Mouse (Mus musculus): ENCODE data around the gene Tiam2. TPM values are rescaled to one million over a fixed set of nuclear protein-coding genes. Genes with fewer than 3 reads are reported as not detected.

Gene Tiam2
- polyA plus RNA-seq, 1 experiment from 2014 or later: 4.7 TPM

- Histone ChIP-seq H3K9ac (ENCODE audit: low read length) (no peak overlapping the region), H3K4me3 (replicated peaks; ENCODE audit: low read length) (no peak overlapping the region), H3K4me1 (ENCODE audit: control insufficient read depth, insufficient read depth, low read length) (peaks cover 9% of the 10 kb centered on the region; the same call in 1 of the 2 replicates), H3K4me2 (ENCODE audit: low read depth, low read length) (no peak overlapping the region), H3K36me3 (ENCODE audit: control insufficient read depth, insufficient read depth, low read length) (no peaks in the 10 kb centered on the region), H3K27ac (ENCODE audit: low read length) (no peak overlapping the region), H3K9me3 (replicated peaks; ENCODE audit: control insufficient read depth, low read length) (no peaks in the 10 kb centered on the region), H3K27me3 (ENCODE audit: control insufficient read depth, insufficient read depth, low read length) (no peaks in the 10 kb centered on the region)
- 68% methylated on average over 12 of the region's 12 CpGs for WGBS
- no peak for ATAC-seq (ENCODE audit: insufficient read depth, low FRiP score)
Measured at GRCm38 (mm10) chr17:3396881-3397281, 70.5 kb downstream of the Tiam2 start.

GRCm38 (mm10) chr17:3397836-3398235, 71.5 kb downstream of the Tiam2 start:
- Histone ChIP-seq H3K4me1 (ENCODE audit: control insufficient read depth, insufficient read depth, low read length) (peaks cover 9% of the 10 kb centered on the region; the same call in 1 of the 2 replicates), H3K4me2 (ENCODE audit: low read depth, low read length) (no peak overlapping the region), H3K9ac (ENCODE audit: low read length) (no peak overlapping the region), H3K27me3 (ENCODE audit: control insufficient read depth, insufficient read depth, low read length) (no peaks in the 10 kb centered on the region), H3K27ac (ENCODE audit: low read length) (no peak overlapping the region), H3K9me3 (replicated peaks; ENCODE audit: control insufficient read depth, low read length) (no peaks in the 10 kb centered on the region), H3K36me3 (ENCODE audit: control insufficient read depth, insufficient read depth, low read length) (no peaks in the 10 kb centered on the region), H3K4me3 (replicated peaks; ENCODE audit: low read length) (no peak overlapping the region)
- no peak for ATAC-seq (ENCODE audit: insufficient read depth, low FRiP score)
- 47% methylated on average over 5 of the region's 5 CpGs for WGBS

- H3K27ac ChIP-seq (ENCODE audit: low read length): no peak overlapping the region
- no peaks in the 10 kb centered on the region for H3K36me3 ChIP-seq (ENCODE audit: control insufficient read depth, insufficient read depth, low read length)
- H3K4me2 ChIP-seq (ENCODE audit: low read depth, low read length): no peak overlapping the region
- H3K27me3 ChIP-seq (ENCODE audit: control insufficient read depth, insufficient read depth, low read length): no peaks in the 10 kb centered on the region
- no peak overlapping the region for H3K9ac ChIP-seq (ENCODE audit: low read length)
- H3K9me3 ChIP-seq (replicated peaks; ENCODE audit: control insufficient read depth, low read length): no peaks in the 10 kb centered on the region
- no peak overlapping the region for H3K4me3 ChIP-seq (replicated peaks; ENCODE audit: low read length)
- no peaks in the 10 kb centered on the region for H3K4me1 ChIP-seq (ENCODE audit: control insufficient read depth, insufficient read depth, low read length)
- ATAC-seq (ENCODE audit: insufficient read depth, low FRiP score): no peak
- 74% methylated on average over 9 of the region's 9 CpGs for WGBS
Measured at GRCm38 (mm10) chr17:3405350-3406073, 79.1 kb downstream of the Tiam2 start.

DNA sequence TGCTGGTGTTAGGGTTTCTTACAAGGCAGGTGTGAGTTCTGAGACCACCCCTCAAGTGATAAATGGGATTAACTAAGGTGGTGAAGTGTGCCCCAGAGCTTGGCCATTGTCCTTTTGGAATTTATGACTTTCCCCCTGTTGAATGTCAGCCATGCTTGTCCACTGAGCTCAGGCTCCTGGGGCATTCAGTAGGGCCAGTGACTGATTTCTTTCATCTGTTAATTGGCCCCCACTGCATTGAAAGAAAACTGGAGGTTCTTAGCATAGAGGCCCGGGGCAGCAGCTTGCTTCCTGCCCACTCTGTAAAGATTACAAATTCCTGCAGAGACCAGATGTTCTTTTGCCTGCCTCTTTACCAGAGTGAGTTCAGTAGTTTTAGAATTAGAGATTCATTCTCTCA, 80.7 kb downstream of the Tiam2 start:
- Histone ChIP-seq H3K4me3 (replicated peaks; ENCODE audit: low read length) (no peak overlapping the region), H3K4me1 (ENCODE audit: control insufficient read depth, insufficient read depth, low read length) (no peaks in the 10 kb centered on the region), H3K4me2 (ENCODE audit: low read depth, low read length) (no peak overlapping the region), H3K27me3 (ENCODE audit: control insufficient read depth, insufficient read depth, low read length) (no peaks in the 10 kb centered on the region), H3K9me3 (replicated peaks; ENCODE audit: control insufficient read depth, low read length) (no peaks in the 10 kb centered on the region), H3K36me3 (ENCODE audit: control insufficient read depth, insufficient read depth, low read length) (no peaks in the 10 kb centered on the region), H3K27ac (ENCODE audit: low read length) (no peak overlapping the region), H3K9ac (ENCODE audit: low read length) (no peak overlapping the region)
- 15% methylated on average over 1 of the region's 1 CpGs for WGBS
- ATAC-seq (ENCODE audit: insufficient read depth, low FRiP score): no peak

DNA sequence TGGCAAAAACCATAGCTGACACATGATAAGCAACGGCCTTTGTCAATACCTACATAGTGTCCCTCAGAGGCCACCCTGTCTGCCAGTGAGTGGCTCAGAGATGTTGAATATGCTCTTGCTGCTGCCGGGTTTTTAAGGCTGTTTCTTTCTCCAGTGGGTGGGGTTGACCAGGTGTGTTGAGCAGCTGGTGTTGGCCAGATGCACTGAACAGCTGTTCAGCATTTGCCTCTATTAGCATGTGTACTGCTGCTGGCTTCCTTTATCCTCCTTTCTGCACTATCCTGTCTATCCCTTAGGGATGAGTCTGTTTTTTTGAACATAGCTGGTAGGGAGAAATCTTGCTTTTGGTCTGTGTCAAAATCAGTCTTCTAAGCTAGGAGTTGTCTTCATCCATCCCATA, 83.9 kb downstream of the Tiam2 start:
- Histone ChIP-seq H3K9ac (ENCODE audit: low read length) (no peak overlapping the region), H3K4me2 (ENCODE audit: low read depth, low read length) (no peak overlapping the region), H3K4me1 (ENCODE audit: control insufficient read depth, insufficient read depth, low read length) (no peaks in the 10 kb centered on the region), H3K27me3 (ENCODE audit: control insufficient read depth, insufficient read depth, low read length) (no peaks in the 10 kb centered on the region), H3K36me3 (ENCODE audit: control insufficient read depth, insufficient read depth, low read length) (no peaks in the 10 kb centered on the region), H3K27ac (ENCODE audit: low read length) (no peak overlapping the region), H3K4me3 (replicated peaks; ENCODE audit: low read length) (no peak overlapping the region), H3K9me3 (replicated peaks; ENCODE audit: control insufficient read depth, low read length) (no peaks in the 10 kb centered on the region)
- 69% methylated on average over 2 of the region's 2 CpGs for WGBS
- ATAC-seq (ENCODE audit: insufficient read depth, low FRiP score): no peak

GRCm38 (mm10) chr17:3412771-3413170, 86.4 kb downstream of the Tiam2 start:
- ATAC-seq (ENCODE audit: insufficient read depth, low FRiP score): no peak
- Histone ChIP-seq H3K9me3 (replicated peaks; ENCODE audit: control insufficient read depth, low read length) (no peaks in the 10 kb centered on the region), H3K36me3 (ENCODE audit: control insufficient read depth, insufficient read depth, low read length) (no peaks in the 10 kb centered on the region), H3K4me3 (replicated peaks; ENCODE audit: low read length) (no peak overlapping the region), H3K4me1 (ENCODE audit: control insufficient read depth, insufficient read depth, low read length) (no peaks in the 10 kb centered on the region), H3K27me3 (ENCODE audit: control insufficient read depth, insufficient read depth, low read length) (no peaks in the 10 kb centered on the region), H3K4me2 (ENCODE audit: low read depth, low read length) (no peak overlapping the region), H3K27ac (ENCODE audit: low read length) (no peak overlapping the region), H3K9ac (ENCODE audit: low read length) (no peak overlapping the region)
- WGBS: 78% methylated on average over 4 of the region's 4 CpGs

GRCm38 (mm10) chr17:3415580-3415979, 89.2 kb downstream of the Tiam2 start:
- no peaks in the 10 kb centered on the region for H3K9me3 ChIP-seq (replicated peaks; ENCODE audit: control insufficient read depth, low read length)
- no peak overlapping the region for H3K27ac ChIP-seq (ENCODE audit: low read length)
- no peak overlapping the region for H3K4me3 ChIP-seq (replicated peaks; ENCODE audit: low read length)
- no peaks in the 10 kb centered on the region for H3K36me3 ChIP-seq (ENCODE audit: control insufficient read depth, insufficient read depth, low read length)
- H3K27me3 ChIP-seq (ENCODE audit: control insufficient read depth, insufficient read depth, low read length): no peaks in the 10 kb centered on the region
- 80% methylated on average over 3 of the region's 3 CpGs for WGBS
- ATAC-seq (ENCODE audit: insufficient read depth, low FRiP score): no peak
- H3K9ac ChIP-seq (ENCODE audit: low read length): no peak overlapping the region
- no peak overlapping the region for H3K4me2 ChIP-seq (ENCODE audit: low read depth, low read length)
- no peaks in the 10 kb centered on the region for H3K4me1 ChIP-seq (ENCODE audit: control insufficient read depth, insufficient read depth, low read length)

- Histone ChIP-seq H3K9me3 (replicated peaks; ENCODE audit: control insufficient read depth, low read length) (no peaks in the 10 kb centered on the region), H3K4me2 (ENCODE audit: low read depth, low read length) (no peak overlapping the region), H3K27me3 (ENCODE audit: control insufficient read depth, insufficient read depth, low read length) (no peaks in the 10 kb centered on the region), H3K9ac (ENCODE audit: low read length) (no peak overlapping the region), H3K4me3 (replicated peaks; ENCODE audit: low read length) (no peak overlapping the region), H3K36me3 (ENCODE audit: control insufficient read depth, insufficient read depth, low read length) (no peaks in the 10 kb centered on the region), H3K4me1 (ENCODE audit: control insufficient read depth, insufficient read depth, low read length) (no peaks in the 10 kb centered on the region), H3K27ac (ENCODE audit: low read length) (no peak overlapping the region)
- 59% methylated on average over 3 of the region's 3 CpGs for WGBS
- ATAC-seq (ENCODE audit: insufficient read depth, low FRiP score): no peak
Measured at GRCm38 (mm10) chr17:3416401-3416800, 90.0 kb downstream of the Tiam2 start.

DNA sequence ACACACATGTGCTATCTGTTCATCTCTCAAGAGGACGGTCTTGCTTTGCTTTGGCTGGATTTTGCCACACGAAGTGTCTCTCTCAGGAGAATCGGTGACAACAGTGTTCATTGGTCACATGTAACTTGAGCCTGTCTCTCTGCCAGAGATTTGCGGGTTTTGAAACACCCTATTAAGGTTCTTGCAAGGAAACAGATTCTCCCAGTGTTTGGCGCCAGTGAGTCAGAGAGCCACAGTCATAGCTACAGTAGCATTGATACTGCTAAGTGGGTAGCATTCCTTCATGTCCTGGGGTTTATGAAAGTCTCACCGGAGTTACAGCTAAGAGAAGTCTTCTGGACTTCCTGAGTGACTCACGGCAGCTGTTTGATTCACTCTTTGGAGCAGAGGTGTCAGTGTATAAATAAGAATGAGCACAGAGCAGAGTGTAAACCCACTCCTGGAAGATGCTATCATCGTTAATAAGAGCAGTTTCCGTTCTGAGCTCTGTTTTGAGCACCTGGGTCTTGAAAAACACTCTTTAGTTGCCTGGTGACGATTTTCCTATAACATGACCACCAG, 93.1 kb downstream of the Tiam2 start:
- ATAC-seq (ENCODE audit: insufficient read depth, low FRiP score): no peak

More for the DNA sequence above, 93.1 kb downstream of the Tiam2 start:
- Histone ChIP-seq H3K4me2 (ENCODE audit: low read depth, low read length) (no peak overlapping the region), H3K4me1 (ENCODE audit: control insufficient read depth, insufficient read depth, low read length) (no peaks in the 10 kb centered on the region), H3K27me3 (ENCODE audit: control insufficient read depth, insufficient read depth, low read length) (no peaks in the 10 kb centered on the region), H3K9me3 (replicated peaks; ENCODE audit: control insufficient read depth, low read length) (no peaks in the 10 kb centered on the region), H3K36me3 (ENCODE audit: control insufficient read depth, insufficient read depth, low read length) (no peaks in the 10 kb centered on the region), H3K27ac (ENCODE audit: low read length) (no peak overlapping the region), H3K4me3 (replicated peaks; ENCODE audit: low read length) (no peak overlapping the region), H3K9ac (ENCODE audit: low read length) (no peak overlapping the region)
- WGBS: 62% methylated on average over 10 of the region's 10 CpGs

Data from stomach, embryonic 16.5 days (tissue).